In the genomic region with DNA sequence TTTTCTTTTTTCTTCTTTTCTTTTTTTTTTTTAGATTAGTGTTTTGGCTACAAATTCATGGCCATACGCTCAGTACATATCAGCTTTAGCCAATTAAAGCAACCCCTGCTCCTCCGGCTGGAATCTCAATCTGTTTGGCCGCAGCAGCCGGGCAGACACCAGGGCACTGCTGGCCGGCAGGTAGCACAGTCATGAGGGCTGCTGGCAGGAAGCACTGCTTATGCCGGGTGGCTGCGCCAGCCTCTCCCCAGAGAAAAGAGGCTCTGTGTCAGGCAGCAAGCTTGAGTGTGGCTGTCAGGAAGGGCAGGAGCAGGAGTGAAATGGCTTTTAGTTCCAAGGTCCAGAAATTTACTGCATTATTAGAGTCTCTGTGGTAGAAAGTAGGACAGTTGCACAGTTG, we compare ENCODE assay signal across 8 mouse cellular contexts.
DNase-seq lines count a peak whose midpoint lies in the region; ATAC-seq and TF ChIP-seq lines count a peak whose summit lies in the region.

No protein-coding gene starts in this region.

- peak overlapping the region; percentile 26; the same call in 1 of the 2 replicates for H3K4me2 ChIP-seq in liver, postnatal 0 days (ENCODE audit: low read depth, low read length)
- no peak overlapping the region for H3K4me2 ChIP-seq in liver, embryonic 12.5 days
- H3K4me2 ChIP-seq in hindbrain, embryonic 14.5 days (replicated peaks) = no peak overlapping the region

- TF ChIP-seq EP300 in liver, postnatal 0 days (IDR thresholded peaks at IDR 0.05; ENCODE audit: low read depth) = no peak

- H3K27me3 ChIP-seq in liver, postnatal 0 days (ENCODE audit: insufficient read depth, low read length) = no peaks in the 10 kb centered on the region
- H3K27me3 ChIP-seq in liver, embryonic 12.5 days (replicated peaks) = no peaks in the 10 kb centered on the region
- H3K27me3 ChIP-seq in hindbrain, embryonic 14.5 days (ENCODE audit: control insufficient read depth, insufficient read depth, low read length) = no peaks in the 10 kb centered on the region

- H3K4me1 ChIP-seq in liver, postnatal 0 days (ENCODE audit: insufficient read depth) = no peaks in the 10 kb centered on the region
- no peaks in the 10 kb centered on the region for H3K4me1 ChIP-seq in liver, embryonic 12.5 days
- H3K4me1 ChIP-seq in hindbrain, embryonic 14.5 days (replicated peaks; ENCODE audit: control insufficient read depth, insufficient read depth, low read length) = peaks cover 5% of the 10 kb centered on the region; the same call in 1 of the 2 replicates

- 56% methylated on average over 7 of the region's 7 CpGs for WGBS in liver, postnatal 0 days (ENCODE audit: insufficient replicate concordance)
- 76% methylated on average over 7 of the region's 7 CpGs for WGBS in liver, embryonic 12.5 days (ENCODE audit: insufficient replicate concordance)
- WGBS in hindbrain, embryonic 14.5 days = 50% methylated on average over 7 of the region's 7 CpGs

- no peak overlapping the region for H3K9ac ChIP-seq in liver, postnatal 0 days (replicated peaks)
- no peak overlapping the region for H3K9ac ChIP-seq in liver, embryonic 12.5 days
- H3K9ac ChIP-seq in hindbrain, embryonic 14.5 days = no peak overlapping the region; the same call in 1 of the 2 replicates

- no peak overlapping the region for H3K27ac ChIP-seq in liver, postnatal 0 days (ENCODE audit: low read depth)
- H3K27ac ChIP-seq in liver, embryonic 12.5 days = no peak overlapping the region
- peak overlapping the region; percentile 22; the same call in 1 of the 2 replicates for H3K27ac ChIP-seq in hindbrain, embryonic 14.5 days

- peaks cover 3% of the 10 kb centered on the region; the same call in 1 of the 2 replicates for H3K36me3 ChIP-seq in liver, postnatal 0 days (replicated peaks; ENCODE audit: insufficient read depth, low read length)
- H3K36me3 ChIP-seq in liver, embryonic 12.5 days = no peaks in the 10 kb centered on the region
- no peaks in the 10 kb centered on the region for H3K36me3 ChIP-seq in hindbrain, embryonic 14.5 days (replicated peaks; ENCODE audit: control insufficient read depth, insufficient read depth)

- ATAC-seq in liver, postnatal 0 days = no peak
- no peak for ATAC-seq in liver, embryonic 12.5 days
- ATAC-seq in hindbrain, embryonic 14.5 days (ENCODE audit: low FRiP score) = no peak

- no peak for DNase-seq in liver, postnatal 0 days
- DNase-seq in cerebellum, adult 9-10 months = peak; percentile 84
- DNase-seq in hindbrain, embryonic 14.5 days (ENCODE audit: low spot score) = no peak
- peak; percentile 13 to 35 for DNase-seq in lung, postnatal 4 days
- DNase-seq in urinary bladder, postnatal 4 days (ENCODE audit: low spot score in 2 of 2) = no peak
- DNase-seq in yolk sac, embryonic 10.5 days (ENCODE audit: low spot score) = no peak
- DNase-seq in left cerebral cortex, adult 9 months (ENCODE audit: low spot score in 2 of 2) = no peak

- TF ChIP-seq CTCF in liver, postnatal 0 days (IDR thresholded peaks at IDR 0.05; ENCODE audit: low read depth) = no peak

- no peak overlapping the region for H3K4me3 ChIP-seq in liver, postnatal 0 days (ENCODE audit: low read depth, low read length)
- no peak overlapping the region for H3K4me3 ChIP-seq in liver, embryonic 12.5 days
- H3K4me3 ChIP-seq in hindbrain, embryonic 14.5 days (replicated peaks; ENCODE audit: low read length) = no peak overlapping the region

- H3K9me3 ChIP-seq in liver, postnatal 0 days (ENCODE audit: low read length) = no peaks in the 10 kb centered on the region
- H3K9me3 ChIP-seq in liver, embryonic 12.5 days (replicated peaks) = no peaks in the 10 kb centered on the region
- H3K9me3 ChIP-seq in hindbrain, embryonic 14.5 days (ENCODE audit: control insufficient read depth, low read length) = no peaks in the 10 kb centered on the region

Comparison
In these comparisons a context has a peak if more than half of its experiments do, and no peak if none do; other contexts are left out.
1. DNase-seq: peak in cerebellum, adult 9-10 months (single experiment) and lung, postnatal 4 days (2 of 2); none in liver, postnatal 0 days (single experiment), hindbrain, embryonic 14.5 days (single experiment), urinary bladder, postnatal 4 days (0 of 2), yolk sac, embryonic 10.5 days (single experiment) and left cerebral cortex, adult 9 months (0 of 2).